12 mouse cellular contexts compared by ENCODE assay signal in genomic region chr6:128075453-128076003, GRCm38 (mm10).
A peak's percentile ranks its signal among the peaks of the same experiment; 100 is the strongest.
DNase-seq lines count a peak whose midpoint lies in the region; ATAC-seq and TF ChIP-seq lines count a peak whose summit lies in the region.
"Had no signal": no experiment of that assay in that cellular context is flagged by ENCODE, and none has a peak within 500 bp of the region (broad histone marks: within the 10 kb centered on the region; RNA-seq: fewer than 3 reads in every experiment).

No protein-coding gene starts in this region.

- peaks cover 70% of the 10 kb centered on the region for H3K4me1 ChIP-seq in heart, embryonic 16.5 days (ENCODE audit: control insufficient read depth, insufficient read depth, low read length)
- H3K4me1 ChIP-seq in limb, embryonic 13.5 days, result peaks cover 77% of the 10 kb centered on the region
- H3K4me1 ChIP-seq in liver, postnatal 0 days (ENCODE audit: insufficient read depth), result no peaks in the 10 kb centered on the region
- H3K4me1 ChIP-seq: liver, embryonic 15.5 days had no signal

- no peak for DNase-seq in gastrocnemius, adult 2 months
- DNase-seq in gastrocnemius, adult 8-10 months (ENCODE audit: low spot score in 2 of 2), result no peak
- DNase-seq in liver, postnatal 0 days, result no peak
- DNase-seq: adrenal gland, postnatal 14 days; embryo, embryonic 11 days had no signal

- no peak for ATAC-seq in heart, embryonic 16.5 days (replicated peaks; ENCODE audit: extremely low read depth, insufficient read depth, low FRiP score)
- ATAC-seq in limb, embryonic 13.5 days (ENCODE audit: low FRiP score, low read depth), result no peak
- ATAC-seq in erythroid progenitor cell, adult 5-6 weeks (replicated peaks; ENCODE audit: low FRiP score, poor library complexity, severe bottlenecking), result no peak
- ATAC-seq in liver, postnatal 0 days, result no peak

- no peaks in the 10 kb centered on the region for H3K79me3 ChIP-seq in C2C12 (ENCODE audit: low read depth)

- no peak overlapping the region for H3K4me2 ChIP-seq in heart, embryonic 16.5 days (ENCODE audit: low read depth, low read length)
- H3K4me2 ChIP-seq in limb, embryonic 13.5 days (replicated peaks), result no peak overlapping the region
- no peak overlapping the region for H3K4me2 ChIP-seq in liver, postnatal 0 days (ENCODE audit: low read depth, low read length)
- H3K4me2 ChIP-seq: liver, embryonic 15.5 days; midbrain, embryonic 12.5 days; neural tube, embryonic 12.5 days had no signal

- H3K9ac ChIP-seq in heart, embryonic 16.5 days (ENCODE audit: low read length), result peak overlapping the region; percentile 42; the same call in 1 of the 2 replicates
- no peak overlapping the region for H3K9ac ChIP-seq in limb, embryonic 13.5 days
- H3K9ac ChIP-seq in liver, postnatal 0 days (replicated peaks), result no peak overlapping the region
- H3K9ac ChIP-seq: liver, embryonic 15.5 days; midbrain, embryonic 12.5 days; neural tube, embryonic 12.5 days had no signal

- H3K36me3 ChIP-seq in C2C12 (ENCODE audit: control insufficient read depth, insufficient read depth), result no peaks in the 10 kb centered on the region
- H3K36me3 ChIP-seq in heart, embryonic 16.5 days (ENCODE audit: control insufficient read depth, insufficient read depth), result no peaks in the 10 kb centered on the region
- H3K36me3 ChIP-seq in limb, embryonic 13.5 days, result peaks cover 3% of the 10 kb centered on the region
- H3K36me3 ChIP-seq in liver, postnatal 0 days (replicated peaks; ENCODE audit: insufficient read depth, low read length), result no peaks in the 10 kb centered on the region
- H3K36me3 ChIP-seq: liver, embryonic 15.5 days; midbrain, embryonic 12.5 days; neural tube, embryonic 12.5 days had no signal

- H3K4me3 ChIP-seq in gastrocnemius, adult 2 months, result peak overlapping the region; percentile 25
- peak overlapping the region; percentile 6 for H3K4me3 ChIP-seq in C2C12 (ENCODE audit: insufficient read depth, poor library complexity, severe bottlenecking)
- H3K4me3 ChIP-seq in heart, embryonic 16.5 days (ENCODE audit: low read length), result no peak overlapping the region
- no peak overlapping the region for H3K4me3 ChIP-seq in limb, embryonic 13.5 days
- no peak overlapping the region for H3K4me3 ChIP-seq in liver, postnatal 0 days (ENCODE audit: low read depth, low read length)
- H3K4me3 ChIP-seq: liver, embryonic 15.5 days; midbrain, embryonic 12.5 days; neural tube, embryonic 12.5 days had no signal

- WGBS in heart, embryonic 16.5 days, result 41% methylated on average over 5 of the region's 5 CpGs
- WGBS in limb, embryonic 13.5 days, result 63% methylated on average over 5 of the region's 5 CpGs
- 74% methylated on average over 5 of the region's 5 CpGs for WGBS in liver, postnatal 0 days (ENCODE audit: insufficient replicate concordance)

- TF ChIP-seq EP300 in liver, postnatal 0 days (IDR thresholded peaks at IDR 0.05; ENCODE audit: low read depth), result no peak

- H3K27me3 ChIP-seq in C2C12 (ENCODE audit: control insufficient read depth, insufficient read depth, insufficient read length), result no peaks in the 10 kb centered on the region
- no peaks in the 10 kb centered on the region for H3K27me3 ChIP-seq in heart, embryonic 16.5 days (ENCODE audit: control insufficient read depth, insufficient read depth, low read length)
- no peaks in the 10 kb centered on the region for H3K27me3 ChIP-seq in limb, embryonic 13.5 days
- H3K27me3 ChIP-seq in liver, postnatal 0 days (ENCODE audit: insufficient read depth, low read length), result no peaks in the 10 kb centered on the region
- H3K27me3 ChIP-seq: liver, embryonic 15.5 days; midbrain, embryonic 12.5 days; neural tube, embryonic 12.5 days had no signal

- H3K9me3 ChIP-seq in heart, embryonic 16.5 days (replicated peaks; ENCODE audit: control insufficient read depth, low read length), result no peaks in the 10 kb centered on the region
- H3K9me3 ChIP-seq in limb, embryonic 13.5 days, result no peaks in the 10 kb centered on the region
- no peaks in the 10 kb centered on the region for H3K9me3 ChIP-seq in liver, postnatal 0 days (ENCODE audit: low read length)
- H3K9me3 ChIP-seq: liver, embryonic 15.5 days; midbrain, embryonic 12.5 days; neural tube, embryonic 12.5 days had no signal

- intact Hi-C loops in gastrocnemius, adult 2 months (cut with DNase I), result loop anchor here (5.0 kb wide), 1 partner anchor 103 kb away; no protein-coding TSS in a partner anchor

- H3ac ChIP-seq in C2C12 (ENCODE audit: control insufficient read depth, insufficient read length, low read depth), result no peak overlapping the region

- H3K27ac ChIP-seq in gastrocnemius, adult 2 months, result no peak overlapping the region
- peak overlapping the region; percentile 68 for H3K27ac ChIP-seq in heart, embryonic 16.5 days (ENCODE audit: low read length)
- H3K27ac ChIP-seq in limb, embryonic 13.5 days, result peak overlapping the region; percentile 83
- H3K27ac ChIP-seq in liver, postnatal 0 days (ENCODE audit: low read depth), result no peak overlapping the region
- H3K27ac ChIP-seq: liver, embryonic 15.5 days; midbrain, embryonic 12.5 days; neural tube, embryonic 12.5 days had no signal

- no peaks in the 10 kb centered on the region for H3K79me2 ChIP-seq in C2C12 (ENCODE audit: control insufficient read depth, insufficient read depth)

- no peak for TF ChIP-seq CTCF in gastrocnemius, adult 2 months (IDR thresholded peaks at IDR 0.05)
- no peak for TF ChIP-seq CTCF in C2C12 (IDR thresholded peaks at IDR 0.05; ENCODE audit: control insufficient read depth, insufficient read depth, insufficient read length)
- no peak for TF ChIP-seq CTCF in liver, postnatal 0 days (IDR thresholded peaks at IDR 0.05; ENCODE audit: low read depth)

TF ChIP-seq in C2C12, 6 proteins besides CTCF, POLR2A, EP300 and RAD21:
- TF ChIP-seq CEBPB (IDR thresholded peaks at IDR 0.05; ENCODE audit: low read depth) (no peak), MYOD1 (IDR thresholded peaks at IDR 0.05; ENCODE audit: control insufficient read depth, insufficient read length, low read depth) (no peak), MYOG (IDR thresholded peaks at IDR 0.05; ENCODE audit: control insufficient read depth, extremely low read depth, insufficient read length) (no peak), FOSL1 (IDR thresholded peaks at IDR 0.05; ENCODE audit: insufficient read depth, low read length, poor library complexity, severe bottlenecking) (no peak), USF1 (IDR thresholded peaks at IDR 0.05; ENCODE audit: low read depth) (no peak), MAX (IDR thresholded peaks at IDR 0.05) (no peak)

Comparison
In these comparisons a context has a peak if more than half of its experiments do, and no peak if none do; other contexts are left out.
1. H3K27ac ChIP-seq: peak in heart, embryonic 16.5 days (single experiment) and limb, embryonic 13.5 days (single experiment); none in gastrocnemius, adult 2 months (single experiment) and liver, postnatal 0 days (single experiment).
2. H3K4me3 ChIP-seq: peak in gastrocnemius, adult 2 months (single experiment) and C2C12 (single experiment); none in heart, embryonic 16.5 days (single experiment), limb, embryonic 13.5 days (single experiment) and liver, postnatal 0 days (single experiment).